Mouse (Mus musculus) stomach, postnatal 0 days (tissue): ENCODE data around the gene Aco1.

Experiments
- CTCF ChIP-seq: IDR thresholded peaks from 2 replicates; pipeline ENCODE4 v1.5.1; 2016; ENCODE audit warnings: antibody characterized with exemption, low read depth, mild to moderate bottlenecking, moderate library complexity
- EP300 ChIP-seq: optimal IDR thresholded peaks from 2 replicates; pipeline ENCODE3; 2016; ENCODE audit warnings: antibody characterized with exemption

- TF ChIP-seq CTCF: no peak
- no peak for TF ChIP-seq EP300
Observed at GRCm38 (mm10) chr4:40156582-40157499, 14.0 kb downstream of the Aco1 start.
